Mouse (Mus musculus) heart, postnatal 10 days (tissue): ENCODE measurements around the gene Tctn1. TPM values are rescaled to one million over a fixed set of nuclear protein-coding genes. Genes with fewer than 3 reads are reported as not detected.

Experiments used
- DNase-seq, 2 experiments: peaks; one replicate each; pipeline ENCODE4 v3.0.0; 2021
- intact Hi-C: fragments of 180-260 bp; cut with DNase I; formaldehyde crosslinking; loops from one replicate; pipeline ENCODE4 v1.15.1; 2025
- total RNA-seq, 2 experiments: library from RNA; stranded (reverse); gene quantifications; 2 replicates each; pipeline ENCODE4 v1.2.3; 2021

The Tctn1 gene
- total RNA-seq, 2 experiments from 2014 or later = 5.4 to 5.5 TPM

DNA sequence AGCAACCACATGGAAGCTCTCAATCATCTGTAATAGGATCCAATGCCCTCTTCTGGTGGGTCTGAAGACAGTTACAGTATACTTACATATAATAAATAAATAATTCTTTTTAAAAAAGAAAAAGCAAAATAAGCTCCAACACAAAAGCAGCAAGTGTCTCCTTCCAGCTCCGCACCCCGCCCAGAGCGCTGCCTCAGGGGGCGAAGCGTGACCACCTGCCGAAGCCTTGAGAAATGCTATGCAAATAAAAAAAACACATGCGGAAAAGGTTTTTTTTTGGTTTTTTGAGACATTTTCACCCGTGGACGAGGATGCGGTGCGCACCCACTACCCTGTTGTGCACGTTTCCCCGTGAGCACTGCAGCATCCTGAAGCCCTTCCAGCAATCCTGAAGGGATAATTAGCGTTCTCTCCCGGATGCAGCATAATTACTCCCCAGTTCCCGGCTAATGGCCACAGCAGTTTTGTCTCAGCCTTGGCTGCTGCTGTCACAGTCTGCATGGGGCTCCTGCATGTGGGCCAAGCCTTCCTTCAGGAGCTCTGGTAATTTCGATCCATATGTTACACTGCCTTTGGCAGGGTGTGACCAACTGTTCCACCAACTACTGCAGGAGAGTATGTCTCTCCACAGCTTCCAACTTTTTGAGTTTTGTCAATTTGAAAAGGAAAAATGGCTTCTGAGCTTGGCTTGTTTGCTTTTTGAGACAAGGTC, 12.2 kb downstream of the Tctn1 start:
- DNase-seq = no peak
- intact Hi-C loops = no loop called here

DNA sequence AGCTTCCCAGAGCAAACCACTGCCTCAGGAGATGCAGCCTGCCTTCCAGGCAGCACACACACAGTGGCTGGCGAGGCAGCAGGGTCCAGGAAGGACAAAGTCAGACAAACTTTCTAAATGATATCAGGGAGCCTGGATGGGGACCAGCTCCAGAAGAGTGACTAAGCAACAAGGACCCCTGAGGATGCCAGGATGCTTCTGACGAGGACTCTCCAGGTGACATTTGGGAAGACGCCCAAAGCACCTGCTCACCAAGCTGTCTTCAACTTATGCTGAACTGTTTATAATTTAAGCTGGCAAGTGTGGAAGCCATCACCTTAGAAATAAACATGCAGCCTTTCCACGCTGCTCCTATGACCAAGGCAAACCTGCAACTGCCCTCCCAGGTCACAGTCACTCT, 15.0 kb downstream of the Tctn1 start:
- intact Hi-C loops = no loop called here

DNA sequence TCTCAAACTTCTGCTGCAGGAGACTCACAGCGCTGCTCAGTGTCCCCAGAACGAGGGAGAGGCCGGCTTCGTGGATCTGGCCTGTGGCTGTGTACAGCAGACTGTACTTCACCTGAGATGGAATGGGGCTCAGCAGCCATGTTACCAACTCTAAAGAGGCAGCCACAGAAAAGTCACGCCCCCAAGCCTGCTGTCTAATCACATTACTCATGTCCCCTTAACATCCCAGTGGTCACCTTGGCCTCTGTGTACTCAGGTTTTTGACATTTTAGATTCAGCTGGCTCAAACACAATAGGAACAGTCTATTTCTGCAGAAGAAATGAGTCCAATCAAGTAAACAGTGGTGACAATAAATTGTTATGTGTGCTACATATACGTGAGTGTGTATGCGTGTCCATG, 16.3 kb downstream of the Tctn1 start:
- intact Hi-C loops = no loop called here
- no peak for DNase-seq

More for the DNA sequence above, 15.0 kb downstream of the Tctn1 start:
- no peak for DNase-seq

DNA sequence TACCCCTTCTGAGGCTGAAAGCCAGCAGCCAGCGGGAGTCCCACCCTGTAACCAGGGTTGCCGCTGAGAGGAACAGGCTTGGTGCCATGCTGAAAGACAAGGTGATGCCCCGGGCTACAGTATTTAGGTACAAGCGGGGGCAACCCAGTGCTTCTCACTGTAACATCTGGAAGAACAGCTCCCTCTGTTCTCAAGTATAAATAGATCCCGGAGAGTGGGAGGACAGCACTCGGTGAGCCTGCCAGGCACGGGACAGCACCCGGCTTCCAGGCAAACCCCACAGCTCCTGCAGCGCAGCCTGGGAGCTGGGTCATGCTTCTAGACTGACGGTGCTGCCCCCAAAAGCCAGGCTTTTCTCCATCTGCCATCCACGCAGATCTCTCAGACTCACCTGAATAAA, 16.7 kb downstream of the Tctn1 start:
- intact Hi-C loops = no loop called here
- peak; percentile 43 to 62 for DNase-seq

DNA sequence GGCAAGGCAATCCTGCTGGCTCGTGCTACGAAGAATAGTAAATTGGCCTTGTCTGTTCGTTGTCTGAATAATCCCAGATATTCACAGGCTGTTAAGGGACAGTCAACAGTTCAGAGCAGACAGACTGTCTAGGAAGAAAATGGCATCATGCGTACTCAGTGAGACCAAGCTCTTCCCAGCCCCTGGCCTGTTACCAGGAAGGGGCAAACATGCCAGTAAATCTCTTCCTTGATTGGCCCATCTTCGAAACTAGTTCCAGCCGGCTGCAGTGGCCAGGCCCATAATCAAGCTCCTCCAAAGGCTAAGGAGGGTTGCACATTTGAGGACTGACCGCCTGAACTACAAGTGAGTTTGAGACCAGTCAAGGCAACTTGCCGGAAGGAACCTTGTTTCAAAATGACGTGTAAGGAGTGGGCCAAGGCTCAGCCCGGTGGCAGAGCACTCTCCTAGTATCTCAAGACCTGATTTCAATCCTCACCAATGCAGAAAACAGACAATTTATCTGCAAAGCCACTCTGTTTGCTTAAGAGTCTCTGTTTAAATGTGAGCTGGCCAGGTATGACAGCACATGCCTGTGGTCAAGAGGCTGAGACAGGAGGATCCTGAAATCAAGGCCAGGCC, 17.6 kb downstream of the Tctn1 start:
- intact Hi-C loops = no loop called here

DNA sequence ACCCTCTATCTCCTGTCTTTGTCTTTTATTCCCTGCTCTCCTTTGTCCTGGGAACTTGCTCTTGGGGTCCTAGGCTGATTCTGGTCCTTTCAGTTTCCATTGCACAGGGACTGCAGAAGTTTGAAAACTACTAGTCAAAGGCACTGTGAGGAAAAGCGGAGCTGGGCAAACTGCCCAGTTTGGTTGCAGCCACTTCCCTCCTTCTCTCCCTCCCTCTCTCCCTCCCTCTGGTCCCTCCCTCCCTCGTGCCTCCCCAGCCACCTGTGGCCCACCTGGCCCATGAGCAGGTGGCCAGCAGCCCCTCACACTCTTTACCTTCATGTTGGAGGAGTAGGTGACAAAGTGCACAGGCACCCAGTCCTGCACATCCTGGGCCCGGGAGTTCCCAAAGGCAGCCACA, 19.1 kb downstream of the Tctn1 start:
- intact Hi-C loops = no loop called here
- DNase-seq = no peak

More for the DNA sequence above, 17.6 kb downstream of the Tctn1 start:
- no peak for DNase-seq

DNA sequence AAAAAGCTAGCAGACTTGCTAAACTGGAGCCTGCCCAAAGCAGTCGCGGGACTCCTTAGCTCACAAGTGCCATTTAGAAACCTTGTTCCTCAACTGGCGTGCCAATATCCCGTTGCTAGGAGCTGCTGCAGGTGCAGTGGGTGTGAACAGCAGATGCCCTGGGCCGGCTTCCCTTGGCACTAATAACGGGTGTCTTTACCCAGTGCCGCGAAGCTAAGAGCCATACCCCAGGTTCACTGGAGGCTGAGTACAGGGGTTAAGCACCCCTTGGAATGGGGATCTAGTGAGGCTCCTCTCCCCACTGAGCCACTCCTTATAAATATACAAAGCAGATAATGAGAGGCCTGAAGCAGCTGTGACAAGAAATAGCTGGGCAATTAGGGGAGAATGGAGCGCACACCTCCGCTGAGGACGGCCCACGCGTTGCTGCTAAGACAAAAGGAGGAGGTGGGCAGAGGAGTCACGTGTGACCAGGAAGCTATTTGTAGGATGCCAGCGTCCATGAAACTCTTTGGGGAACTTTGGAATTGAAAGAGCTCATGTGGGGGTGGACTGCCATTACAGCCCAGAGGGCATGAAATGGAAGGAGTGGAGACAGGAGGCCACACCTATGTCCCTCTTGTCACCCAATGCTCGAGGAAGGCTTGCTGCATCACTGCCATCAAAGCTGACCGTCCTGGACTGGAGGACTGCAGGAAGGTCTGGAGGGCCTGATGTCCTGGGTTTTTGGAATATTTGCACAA, 20.3 kb downstream of the Tctn1 start:
- no peak for DNase-seq
- intact Hi-C loops = no loop called here

DNA sequence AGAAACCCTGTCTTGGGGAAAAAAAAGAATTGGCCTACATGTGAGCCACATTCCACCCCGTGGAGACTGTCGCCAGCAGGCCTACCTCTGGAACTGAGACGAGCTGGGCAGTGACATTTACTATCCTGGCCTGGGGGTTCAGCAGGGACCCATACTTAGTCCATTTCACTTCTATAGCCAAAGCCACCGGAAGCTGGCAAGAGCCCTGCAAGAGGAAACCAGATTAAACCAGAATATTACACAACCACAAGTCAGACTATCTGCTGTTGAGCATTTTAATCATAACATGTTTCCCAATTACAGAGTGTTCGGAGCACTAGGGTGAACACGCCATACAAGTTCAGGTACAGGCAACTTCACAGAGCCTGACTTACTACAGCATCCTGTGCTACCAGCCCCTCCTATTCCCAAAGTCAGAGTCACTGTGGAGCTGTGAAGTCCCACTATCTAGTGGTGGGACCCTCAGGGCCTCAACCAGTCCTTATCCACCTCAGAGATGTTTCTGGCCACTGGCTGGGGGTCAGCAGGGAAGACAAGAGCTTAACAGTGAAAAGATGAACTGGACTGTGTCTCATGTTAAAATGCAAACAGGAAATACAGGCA, 21.6 kb downstream of the Tctn1 start:
- no peak for DNase-seq
- intact Hi-C loops = no loop called here

DNA sequence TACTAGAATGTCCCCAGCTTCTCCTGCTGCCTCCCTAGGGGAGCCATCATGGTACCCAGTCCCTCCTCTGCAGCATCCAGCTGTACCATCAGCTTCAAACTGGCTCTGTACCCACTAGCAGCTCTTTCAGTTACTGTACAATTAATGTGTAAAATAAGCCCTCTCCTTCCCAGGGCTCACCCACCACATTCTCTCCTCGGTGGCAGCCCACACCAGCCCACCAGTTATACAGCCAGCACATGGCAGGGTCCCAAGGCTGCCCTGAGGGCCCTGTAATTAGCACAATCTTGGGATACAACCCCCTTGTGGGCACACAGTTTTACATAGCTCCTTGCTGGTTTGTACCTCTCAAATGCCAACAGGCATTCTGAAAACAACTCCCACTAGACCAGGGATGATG, 23.3 kb downstream of the Tctn1 start:
- intact Hi-C loops = no loop called here

DNA sequence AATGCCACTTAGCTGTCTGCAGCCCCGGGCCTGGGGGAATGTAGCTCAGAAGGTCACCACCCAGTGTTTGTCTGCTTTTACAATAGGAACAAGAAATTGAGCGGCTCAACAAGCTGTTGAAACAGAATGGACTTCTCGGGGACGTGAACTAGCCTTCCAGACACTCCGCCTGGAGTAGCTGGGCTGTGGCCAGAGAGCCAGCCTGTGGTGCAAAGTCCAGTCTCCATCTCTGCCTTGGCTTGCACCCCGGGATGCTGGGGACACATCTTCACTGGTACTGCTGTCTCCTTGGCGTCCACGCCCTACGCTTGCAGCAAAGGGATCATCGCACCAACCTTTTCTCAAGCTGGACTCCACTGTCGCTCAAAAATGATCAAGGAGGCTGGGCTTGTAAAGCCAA, 23.7 kb downstream of the Tctn1 start:
- no peak for DNase-seq
- intact Hi-C loops = no loop called here

More for the DNA sequence above, 23.3 kb downstream of the Tctn1 start:
- no peak for DNase-seq

DNA sequence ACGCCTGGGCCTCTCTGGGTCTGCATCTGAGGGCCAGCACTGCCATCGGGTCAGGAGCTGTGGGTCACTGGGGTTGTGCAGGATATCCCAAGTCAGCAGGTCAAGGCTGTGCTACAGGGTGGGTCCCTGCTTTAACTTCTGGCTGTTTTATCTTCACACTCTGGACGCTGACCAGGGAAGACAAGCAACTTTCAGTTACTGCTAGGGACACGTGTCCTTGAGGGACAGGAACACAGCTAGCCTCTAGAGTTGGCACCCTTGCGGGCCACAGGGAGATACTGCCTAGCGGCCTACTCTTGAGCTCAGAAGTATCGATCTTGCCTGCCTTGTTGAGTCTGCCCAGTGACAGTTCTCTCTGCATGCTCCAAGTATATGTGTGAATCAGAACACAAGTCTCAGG, 24.6 kb downstream of the Tctn1 start:
- no peak for DNase-seq
- intact Hi-C loops = no loop called here

DNA sequence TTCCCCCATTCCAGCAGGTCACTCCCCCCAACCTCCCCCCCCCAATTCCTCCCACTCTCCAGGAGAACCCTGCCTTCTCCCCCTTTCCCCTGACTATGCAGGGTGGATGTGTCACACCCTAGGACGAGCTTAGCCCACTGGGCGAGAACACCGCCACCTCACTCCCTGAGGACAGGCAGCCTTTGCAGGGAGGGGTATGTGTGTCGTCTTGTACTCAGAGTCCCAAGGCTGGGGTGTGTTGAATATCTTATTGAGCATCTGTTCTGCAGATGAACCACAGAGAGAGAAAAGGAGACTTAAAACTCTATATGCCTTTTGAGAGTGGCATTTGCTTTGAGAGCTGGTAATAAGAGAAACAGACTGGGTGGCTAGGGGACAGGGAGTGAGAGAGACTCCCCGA, 27.1 kb downstream of the Tctn1 start:
- intact Hi-C loops = no loop called here

DNA sequence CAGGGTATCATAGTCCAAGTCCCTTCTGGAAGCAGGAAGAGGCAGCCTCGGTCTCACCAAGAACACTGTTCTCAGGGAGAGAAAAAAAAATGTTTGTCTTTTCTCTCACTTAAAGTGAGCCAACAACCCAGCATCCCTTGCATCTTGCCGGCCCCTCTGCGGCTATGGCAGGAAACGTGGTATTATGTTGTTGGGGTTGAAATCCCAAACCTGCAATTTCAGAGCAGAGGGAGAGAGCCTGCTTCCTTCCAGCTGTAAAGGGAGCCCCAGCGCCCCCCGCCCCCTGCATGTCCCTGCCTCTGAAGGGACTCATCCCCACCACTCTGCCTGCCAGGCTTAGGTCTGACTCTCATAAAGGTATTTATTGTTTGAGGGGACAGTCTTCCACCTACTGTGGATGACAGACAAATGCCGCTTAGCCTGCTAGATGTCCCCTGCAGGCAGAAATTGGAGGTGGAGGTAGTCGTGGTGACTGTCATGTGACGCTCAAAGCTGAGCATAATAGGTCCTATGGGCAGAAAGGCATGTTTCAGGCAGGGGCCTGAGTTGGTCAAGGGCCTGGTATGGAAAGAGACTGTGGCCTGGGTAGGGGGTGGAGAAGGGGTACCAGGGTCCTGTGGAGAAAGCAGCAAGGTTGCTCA, 28.9 kb downstream of the Tctn1 start:
- intact Hi-C loops = no loop called here
- DNase-seq = no peak

More for the DNA sequence above, 27.1 kb downstream of the Tctn1 start:
- DNase-seq = no peak

DNA sequence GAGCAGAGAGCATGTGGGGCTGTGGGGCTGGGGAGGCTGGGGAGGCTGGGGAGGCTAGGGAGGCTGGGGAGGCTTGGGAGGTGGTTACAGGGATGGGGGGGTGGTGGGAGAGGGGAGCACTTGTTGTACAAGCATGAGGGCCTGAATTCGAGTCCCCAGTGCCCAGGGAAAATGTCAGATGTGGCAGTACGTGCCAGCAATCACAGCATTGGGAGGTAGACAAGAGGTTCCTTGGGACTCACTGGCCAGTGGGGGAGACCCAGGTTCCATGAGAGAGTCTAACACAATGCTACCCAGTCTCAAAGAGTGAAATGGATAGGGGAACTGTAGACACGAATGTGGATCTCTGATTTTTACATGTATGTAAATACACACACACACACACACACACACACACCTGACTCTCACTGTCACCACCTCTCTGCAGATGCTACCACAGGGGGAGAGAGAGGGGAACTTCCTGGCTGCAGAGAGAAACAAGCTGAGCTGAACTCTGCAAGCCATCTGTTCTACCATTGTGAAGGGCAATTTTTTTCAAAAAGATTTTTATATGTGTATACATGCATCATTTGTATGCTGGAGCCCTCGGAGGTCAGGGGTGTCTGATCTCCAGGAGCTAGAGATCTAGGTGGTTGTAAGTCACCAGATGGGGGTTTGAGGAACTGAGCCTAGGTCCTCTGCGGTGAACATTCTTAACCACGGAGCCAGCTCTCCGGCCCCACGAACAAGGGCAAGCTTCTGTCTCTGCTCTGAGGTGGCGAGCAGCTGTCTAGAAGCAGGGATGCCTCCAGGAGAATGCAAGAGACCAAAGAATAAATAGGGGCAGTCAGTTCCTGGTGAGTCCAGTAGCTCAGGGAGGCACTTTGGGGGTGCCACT, 29.7 kb downstream of the Tctn1 start:
- intact Hi-C loops = no loop called here
- no peak for DNase-seq

DNA sequence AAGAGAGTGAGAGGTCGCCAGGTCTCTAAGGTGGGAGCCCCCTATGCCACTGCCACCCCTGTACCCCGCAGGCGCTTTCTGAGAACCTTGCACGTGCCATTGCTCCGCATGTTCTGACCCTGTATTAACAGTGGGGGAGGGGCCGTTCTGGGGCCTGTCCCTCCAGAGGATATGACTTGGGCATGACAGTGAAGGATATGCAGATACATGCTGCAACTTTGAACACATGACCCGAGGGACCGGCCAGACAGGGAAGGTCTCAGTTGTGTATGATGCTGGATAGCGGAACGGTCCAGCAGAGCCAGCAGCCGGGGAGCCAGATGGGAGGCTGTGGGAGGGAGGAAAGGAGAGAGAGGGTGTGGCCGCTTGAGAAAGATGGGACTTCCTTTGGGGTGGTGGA, 30.6 kb downstream of the Tctn1 start:
- intact Hi-C loops = no loop called here
- peak in 1 of 2 experiments; percentile 30 for DNase-seq

DNA sequence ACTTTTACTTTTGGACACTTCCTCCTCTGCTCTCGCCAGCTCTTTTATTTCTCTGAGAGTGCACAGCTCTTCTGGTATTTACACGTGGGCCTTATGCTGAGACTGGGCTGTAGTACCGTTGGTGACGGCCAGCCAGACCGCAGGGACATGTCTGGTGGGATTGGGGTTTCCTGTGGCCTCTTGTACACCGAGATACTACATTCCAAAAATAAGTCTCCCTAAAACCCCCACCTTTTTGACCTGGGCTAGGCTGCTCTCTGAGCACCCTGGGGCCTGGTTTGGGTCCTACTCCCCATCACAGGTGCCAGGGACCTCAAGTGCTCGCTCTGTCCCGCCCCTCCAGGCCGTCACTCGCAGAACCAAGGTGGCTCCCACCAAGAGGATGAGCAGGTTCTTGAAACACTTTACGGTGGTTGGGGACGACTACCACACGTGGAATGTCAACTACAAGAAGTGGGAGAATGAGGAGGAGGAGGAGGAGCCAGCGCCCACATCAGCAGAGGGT, 31.1 kb downstream of the Tctn1 start:
- intact Hi-C loops = no loop called here
- no peak for DNase-seq

DNA sequence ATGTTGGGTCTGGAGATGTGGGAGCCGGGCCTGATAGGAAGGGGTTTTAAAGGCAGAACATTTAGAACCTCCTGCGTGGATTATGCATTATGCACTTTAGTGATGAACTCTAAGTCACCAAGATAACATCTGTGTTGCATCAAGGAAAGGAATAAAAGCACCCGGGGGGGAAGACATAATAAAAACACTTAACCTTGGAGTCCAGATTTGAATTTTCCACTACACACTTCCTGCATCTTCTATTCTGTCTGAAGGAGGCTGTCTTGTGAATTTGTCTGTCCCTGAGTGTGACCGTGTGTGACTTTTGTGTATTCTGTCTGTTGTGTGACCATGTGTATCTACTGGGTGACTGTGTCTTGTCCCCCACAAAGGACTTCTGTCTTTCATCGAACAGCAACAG, 32.3 kb downstream of the Tctn1 start:
- no peak for DNase-seq
- intact Hi-C loops = no loop called here

DNA sequence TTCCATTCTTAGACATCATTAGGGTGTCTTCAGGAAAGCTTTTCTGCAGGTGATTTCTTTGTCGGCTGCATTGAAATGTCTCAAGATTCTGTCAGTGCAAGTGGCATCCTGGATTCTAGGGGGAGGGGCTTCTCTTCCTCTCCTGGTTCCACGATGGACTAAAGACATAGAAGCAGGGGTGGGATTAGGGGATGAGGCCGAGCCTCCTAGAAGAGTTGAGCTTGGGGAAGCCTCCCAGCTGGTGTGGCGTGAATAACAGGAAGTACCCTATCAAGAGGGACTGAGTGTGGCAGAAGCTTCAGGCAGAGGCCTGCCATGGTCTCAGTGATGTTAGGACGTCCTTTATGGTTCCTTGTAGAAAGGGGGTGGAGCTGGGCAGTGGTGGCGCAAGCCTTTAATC, 32.8 kb downstream of the Tctn1 start:
- intact Hi-C loops = no loop called here
- DNase-seq = no peak

DNA sequence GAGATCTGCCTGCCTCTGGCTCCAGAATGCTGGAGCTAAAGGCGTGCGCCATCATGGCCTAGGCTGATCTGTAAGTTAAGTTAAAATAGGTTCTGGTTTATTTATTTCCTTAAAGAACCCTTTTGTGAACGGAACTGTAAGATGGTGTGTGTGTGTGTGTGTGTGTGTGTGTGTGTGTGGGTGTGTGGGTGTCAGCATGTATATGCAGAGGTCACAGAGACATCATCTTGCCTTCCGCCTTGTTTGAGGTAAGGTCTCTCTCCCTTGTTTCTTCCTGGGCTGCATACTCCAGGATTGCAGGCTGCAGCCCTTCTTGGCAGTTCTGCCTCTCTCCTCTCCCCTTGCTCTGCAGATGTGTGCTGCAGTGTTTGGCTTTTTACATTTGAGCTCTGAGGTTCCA, 33.4 kb downstream of the Tctn1 start:
- no peak for DNase-seq
- intact Hi-C loops = no loop called here

DNA sequence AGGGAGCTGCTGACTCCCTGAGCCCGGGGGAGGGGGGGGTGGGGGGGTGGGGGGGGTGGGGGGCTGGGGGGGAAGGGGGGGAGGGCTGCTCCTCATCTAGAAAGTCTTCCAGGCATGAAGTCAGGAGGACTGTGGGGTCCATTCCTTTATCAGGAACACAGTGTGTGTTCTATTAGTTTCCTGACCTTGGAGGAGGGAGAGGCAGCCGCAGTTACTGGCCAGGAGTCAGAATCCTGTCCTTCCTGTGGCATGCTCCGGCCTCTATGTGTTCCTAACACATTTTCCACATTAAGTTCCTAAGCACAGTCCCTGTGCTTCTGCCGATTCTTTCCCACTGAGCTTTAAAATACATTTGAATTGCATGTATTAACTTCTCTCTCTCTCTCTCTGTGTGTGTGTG, 35.5 kb downstream of the Tctn1 start:
- intact Hi-C loops = no loop called here
- DNase-seq = peak in 1 of 2 experiments; percentile 26
